Mouse (Mus musculus) gastrocnemius, adult 2 months (tissue): ENCODE measurements at regions not wholly inside any gene's neighbourhood (a gene's known extent, or its start where the extent isn't known, plus 50 kb on each side); places are given as distances from the start of the nearest gene placed in this dataset.

ENCODE experiments used
- DNase-seq: peaks from one replicate; pipeline ENCODE4 v3.0.0; 2022
- H3K27ac ChIP-seq: fragments of 200-600 bp; 2 replicates; pipeline ENCODE4 v1.8.1; 2022; ENCODE audit warnings: mild to moderate bottlenecking
- H3K4me3 ChIP-seq: fragments of 200-600 bp; 2 replicates; pipeline ENCODE4 v1.8.1; 2022; ENCODE audit warnings: mild to moderate bottlenecking, moderate library complexity
- CTCF ChIP-seq: fragments of 200-600 bp; IDR thresholded peaks from 2 replicates; pipeline ENCODE4 v1.8.1; 2022; ENCODE audit warnings: antibody characterized with exemption, mild to moderate bottlenecking, moderate library complexity
- intact Hi-C: fragments of 180-260 bp; cut with DNase I; formaldehyde crosslinking; loops from one replicate; pipeline ENCODE4 v1.15.1; 2025

DNA sequence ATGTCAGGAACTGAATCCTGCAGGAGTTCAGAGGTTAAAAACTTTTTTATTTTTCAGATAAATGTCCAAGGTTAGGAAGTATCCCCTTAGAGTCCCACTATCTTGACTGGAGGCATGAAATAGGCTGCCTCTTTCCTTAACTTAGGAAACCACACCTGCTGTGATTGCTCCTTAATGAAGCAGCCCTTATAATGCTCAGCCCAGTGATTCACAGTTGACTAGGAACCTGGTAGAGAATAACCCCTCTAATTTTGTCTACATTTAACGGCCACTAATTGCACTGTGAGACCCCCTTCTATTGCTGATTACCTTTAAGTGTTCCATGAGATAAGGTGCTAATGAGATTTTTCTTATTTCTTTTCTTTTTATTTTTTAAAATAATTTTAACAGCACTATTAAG is 918.4 kb upstream of the Celf2 start:
- DNase-seq: no peak
- intact Hi-C loops: no loop called here
- no peak overlapping the region for H3K27ac ChIP-seq
- no peak overlapping the region for H3K4me3 ChIP-seq
- TF ChIP-seq CTCF: no peak

DNA sequence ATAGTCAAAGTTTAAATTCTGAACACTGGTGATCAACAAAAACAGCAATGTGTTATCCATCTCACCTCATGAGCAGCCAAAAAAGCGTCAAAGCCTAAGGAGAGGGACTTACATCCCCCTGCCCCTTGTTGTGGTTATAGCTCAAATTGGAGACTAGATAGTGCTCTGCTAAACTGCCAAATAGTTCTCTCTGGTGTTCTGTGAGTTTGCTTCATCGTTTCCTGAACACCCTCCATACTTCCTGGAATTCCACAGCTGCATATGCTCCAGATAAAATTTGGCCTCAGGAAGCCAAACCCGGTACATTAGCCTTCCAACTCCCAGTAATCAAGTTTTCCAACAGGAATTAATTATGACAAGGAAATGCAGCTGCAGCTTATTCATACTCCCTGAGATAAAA is 906.6 kb upstream of the Celf2 start:
- no peak for TF ChIP-seq CTCF
- DNase-seq: no peak

DNA sequence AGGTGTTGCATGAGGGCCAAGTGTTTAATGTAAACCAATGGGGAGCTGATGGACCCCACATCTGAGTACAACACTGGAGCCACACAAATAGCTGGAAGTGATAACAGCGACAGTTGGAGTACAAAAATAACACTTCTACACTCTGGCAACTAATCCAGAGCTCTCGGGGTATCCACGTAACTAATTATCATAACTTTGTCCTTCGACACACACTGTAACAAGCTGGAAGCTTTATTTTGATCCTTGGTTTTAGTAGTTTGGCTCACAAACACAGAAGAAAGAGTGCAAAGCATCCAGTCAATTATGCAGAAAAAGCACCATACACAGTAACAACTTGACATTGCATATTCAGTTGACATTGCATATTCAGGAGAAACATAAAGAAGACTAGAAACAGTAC is 884.8 kb upstream of the Celf2 start:
- no peak for DNase-seq
- H3K4me3 ChIP-seq: no peak overlapping the region
- H3K27ac ChIP-seq: no peak overlapping the region
- TF ChIP-seq CTCF: no peak
- intact Hi-C loops: no loop called here

More for the DNA sequence above, 906.6 kb upstream of the Celf2 start:
- Histone ChIP-seq H3K4me3 (no peak overlapping the region), H3K27ac (no peak overlapping the region)
- intact Hi-C loops: no loop called here

DNA sequence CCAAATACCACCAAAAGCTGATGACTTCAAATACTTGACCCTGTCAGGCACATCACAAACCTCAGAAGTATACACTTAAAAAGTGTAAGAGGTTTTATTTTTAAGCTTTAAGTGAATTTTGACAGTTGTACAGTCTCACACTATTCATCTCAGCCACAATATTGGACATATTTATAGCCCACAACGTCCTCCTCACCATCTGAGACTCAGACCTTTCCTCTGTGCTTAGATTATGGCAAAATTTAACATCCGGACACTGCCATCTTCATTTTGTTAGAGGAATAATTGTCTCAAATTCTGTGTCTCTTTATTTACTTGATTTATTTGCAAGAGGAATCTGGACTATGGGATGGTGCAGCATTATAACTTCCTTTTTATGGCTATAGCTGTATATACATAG is 880.2 kb upstream of the Celf2 start:
- intact Hi-C loops: no loop called here

DNA sequence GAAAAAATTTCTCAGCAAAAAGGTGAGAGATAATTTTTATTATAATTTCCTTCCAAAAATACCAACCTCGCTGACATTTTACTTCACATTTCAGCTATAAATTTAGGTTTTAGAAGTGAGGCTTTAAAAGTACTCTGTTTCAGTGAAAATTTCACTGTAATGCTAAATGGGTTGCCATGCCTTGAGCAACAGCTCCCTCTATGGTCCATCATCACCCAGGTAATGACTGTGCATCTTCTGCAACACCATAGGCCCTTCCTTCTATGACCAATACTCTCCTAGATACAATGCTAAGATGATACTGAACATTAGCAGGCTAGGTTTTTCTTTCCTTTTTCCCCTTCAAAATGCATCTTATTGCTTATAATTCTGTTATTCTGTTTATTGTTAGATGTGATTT is 870.9 kb upstream of the Celf2 start:
- no peak overlapping the region for H3K27ac ChIP-seq
- H3K4me3 ChIP-seq: no peak overlapping the region
- intact Hi-C loops: no loop called here
- no peak for DNase-seq
- TF ChIP-seq CTCF: peak; percentile 58

More for the DNA sequence above, 880.2 kb upstream of the Celf2 start:
- TF ChIP-seq CTCF: no peak
- Histone ChIP-seq H3K27ac (no peak overlapping the region), H3K4me3 (no peak overlapping the region)
- no peak for DNase-seq

DNA sequence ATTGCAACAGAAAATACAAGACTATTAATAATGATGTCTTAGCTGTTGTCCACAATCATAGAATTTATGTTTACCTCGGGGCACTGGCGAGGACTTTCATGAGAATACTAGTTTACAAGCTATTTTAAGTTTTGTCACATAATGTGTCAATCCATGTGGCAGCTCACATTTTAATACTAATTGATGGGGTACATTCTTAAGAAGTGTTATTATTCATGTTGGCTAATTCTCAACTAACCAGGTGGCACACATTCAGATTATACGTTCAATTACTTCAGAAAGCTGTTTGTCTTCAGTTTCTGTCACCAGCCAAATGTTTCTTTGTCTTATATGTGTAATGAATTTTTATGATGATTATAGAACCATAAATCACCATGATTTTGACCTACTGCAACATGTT is 870.2 kb upstream of the Celf2 start:
- no peak for TF ChIP-seq CTCF
- no peak overlapping the region for H3K4me3 ChIP-seq
- no peak overlapping the region for H3K27ac ChIP-seq
- intact Hi-C loops: no loop called here
- no peak for DNase-seq

DNA sequence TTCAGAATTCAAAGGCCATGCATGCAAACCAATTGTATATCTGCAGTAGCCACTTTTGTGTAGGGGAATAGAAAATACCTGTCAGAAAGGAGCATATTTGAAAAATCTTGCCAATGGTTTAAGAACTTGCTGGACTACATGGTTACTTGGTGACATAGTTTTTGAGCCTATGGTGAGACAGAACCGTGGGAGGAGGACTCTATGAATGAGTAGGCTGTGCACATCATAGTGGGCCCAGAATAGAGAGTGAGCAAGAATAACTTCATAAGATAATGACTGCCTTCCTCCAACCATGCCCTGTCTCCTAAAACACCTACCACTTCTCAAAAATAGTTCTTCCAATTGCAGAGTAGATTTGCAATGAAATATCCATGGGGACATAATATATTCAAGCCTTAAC is 838.5 kb upstream of the Celf2 start:
- intact Hi-C loops: no loop called here
- H3K4me3 ChIP-seq: no peak overlapping the region
- no peak for TF ChIP-seq CTCF
- H3K27ac ChIP-seq: no peak overlapping the region
- DNase-seq: no peak

DNA sequence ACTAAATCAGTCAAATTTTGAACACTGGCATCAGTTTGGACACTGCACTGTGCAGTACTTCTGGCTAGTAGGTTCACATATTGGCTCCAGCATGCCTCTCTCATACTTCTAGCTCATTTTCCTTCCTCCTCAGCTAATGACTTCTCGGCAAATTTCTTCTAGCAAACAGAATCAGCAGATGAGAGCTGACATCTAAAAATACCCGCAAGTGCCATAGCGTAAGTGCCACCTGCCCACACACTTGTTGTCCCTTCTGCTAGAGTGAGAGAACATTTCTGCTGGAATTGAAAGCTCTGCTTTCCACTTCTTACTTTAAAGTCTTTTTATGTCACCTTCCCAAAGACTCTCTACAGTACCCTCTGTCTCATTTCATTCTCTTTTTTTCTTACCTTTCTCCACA is 835.4 kb upstream of the Celf2 start:
- no peak for DNase-seq
- no peak overlapping the region for H3K27ac ChIP-seq
- TF ChIP-seq CTCF: no peak
- no peak overlapping the region for H3K4me3 ChIP-seq
- intact Hi-C loops: no loop called here

DNA sequence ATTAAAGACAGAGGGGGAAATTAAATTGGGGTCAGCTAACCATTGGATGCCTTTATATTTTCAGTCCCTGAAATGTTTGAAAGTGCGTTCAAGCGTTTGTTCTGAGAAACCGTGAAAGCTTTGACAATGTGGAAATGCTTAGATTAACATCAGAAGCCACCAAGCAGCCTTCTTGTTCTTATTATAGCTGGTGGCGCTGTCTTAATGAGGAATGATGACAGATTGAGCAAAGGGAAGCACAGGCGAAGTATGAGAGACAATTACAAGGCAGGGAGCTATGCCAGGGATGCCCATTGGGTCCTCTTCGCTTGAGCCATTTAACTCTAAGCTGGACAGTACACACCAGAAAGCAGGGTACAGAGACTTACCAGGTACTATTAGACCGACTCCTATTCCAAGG is 828.9 kb upstream of the Celf2 start:
- H3K4me3 ChIP-seq: no peak overlapping the region
- intact Hi-C loops: no loop called here
- H3K27ac ChIP-seq: no peak overlapping the region
- DNase-seq: no peak
- no peak for TF ChIP-seq CTCF

DNA sequence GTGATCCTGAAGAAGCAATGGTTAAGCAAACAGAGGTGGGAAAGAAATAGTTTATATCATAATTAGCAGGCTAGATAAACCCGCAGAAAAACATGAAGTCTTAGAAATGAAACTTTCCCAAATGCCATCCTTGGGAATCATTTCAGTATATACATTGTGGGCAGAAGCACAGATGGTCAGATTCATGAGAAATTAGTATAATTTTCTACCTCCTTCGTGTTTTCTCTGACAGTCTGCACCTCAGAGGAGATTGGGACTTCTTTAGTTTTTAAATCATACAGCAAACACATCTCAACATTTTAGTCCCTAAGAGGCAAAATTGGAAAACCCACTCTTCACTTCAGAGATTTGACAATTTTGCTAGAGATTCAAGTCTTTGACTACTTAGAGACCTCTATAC is 786.6 kb upstream of the Celf2 start:
- intact Hi-C loops: no loop called here
- no peak for TF ChIP-seq CTCF
- no peak for DNase-seq
- no peak overlapping the region for H3K4me3 ChIP-seq
- H3K27ac ChIP-seq: no peak overlapping the region

DNA sequence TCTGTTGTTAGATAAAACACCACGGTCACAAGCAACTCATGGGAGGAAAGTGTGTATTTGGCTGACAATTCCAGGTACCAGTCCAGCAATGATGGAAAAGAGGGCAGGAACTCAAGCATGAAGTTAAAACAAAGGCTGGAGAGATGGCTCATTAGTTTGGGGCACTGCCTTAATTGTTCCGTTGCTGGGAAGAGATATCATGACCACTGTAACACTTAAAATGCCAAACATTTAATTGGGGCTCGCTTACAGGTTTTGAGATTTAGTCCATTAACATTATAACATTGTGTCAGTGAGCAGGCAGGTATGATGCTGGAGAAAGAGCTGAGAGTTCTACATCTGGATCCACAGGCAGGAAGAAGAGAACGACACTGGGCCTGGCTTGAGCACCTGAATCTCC is 782.0 kb upstream of the Celf2 start:
- no peak for DNase-seq
- no peak for TF ChIP-seq CTCF
- intact Hi-C loops: no loop called here
- Histone ChIP-seq H3K27ac (no peak overlapping the region), H3K4me3 (no peak overlapping the region)

DNA sequence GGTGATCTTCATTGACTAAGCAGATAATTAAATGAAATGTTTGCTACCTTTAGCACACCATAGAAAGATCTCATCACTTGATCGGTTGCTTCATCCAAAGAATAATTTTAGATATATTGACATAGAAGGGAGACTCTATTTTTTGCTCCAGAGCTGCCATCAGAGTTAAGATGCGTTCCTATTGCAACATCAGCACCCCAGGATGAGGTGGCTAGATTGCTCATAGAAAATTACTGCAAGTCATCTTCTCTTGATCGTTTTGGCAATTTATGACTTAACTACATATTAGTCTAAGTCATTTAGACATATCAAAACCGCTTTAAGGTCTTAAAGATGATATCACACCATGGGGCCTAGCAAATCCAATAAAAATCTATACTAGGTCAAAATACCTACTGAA is 778.0 kb upstream of the Celf2 start:
- Histone ChIP-seq H3K27ac (no peak overlapping the region), H3K4me3 (no peak overlapping the region)
- intact Hi-C loops: no loop called here
- TF ChIP-seq CTCF: no peak
- DNase-seq: no peak

DNA sequence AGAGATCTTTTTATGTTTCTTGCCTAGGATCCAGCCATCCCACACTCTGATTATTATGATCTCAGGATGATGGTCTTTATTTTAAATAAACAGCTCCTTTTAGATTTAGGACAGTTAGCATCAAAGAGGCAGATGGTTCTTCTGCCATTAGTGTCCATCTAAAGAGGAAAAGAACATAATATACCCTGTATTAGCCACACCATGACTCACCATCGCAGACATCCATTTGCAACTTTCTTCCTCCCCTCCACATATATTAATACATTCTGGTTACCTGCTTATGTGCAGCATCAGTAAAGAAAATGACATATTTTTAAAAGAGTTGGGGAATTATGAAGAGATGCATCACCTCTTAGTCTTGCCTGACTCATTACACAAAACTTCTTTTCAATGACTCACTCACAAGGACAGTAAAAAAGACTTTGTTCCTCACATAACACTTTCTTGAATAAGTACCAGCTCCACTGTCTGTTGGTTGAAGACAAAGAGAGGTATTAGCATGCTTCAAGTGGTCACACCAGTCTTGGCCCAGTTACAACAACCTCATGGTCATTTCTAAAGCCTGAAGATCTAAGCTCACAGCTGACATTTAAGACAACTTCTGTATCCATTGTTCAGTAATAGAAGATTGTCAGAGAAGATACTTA is 766.9 kb upstream of the Celf2 start:
- no peak overlapping the region for H3K27ac ChIP-seq
- no peak for TF ChIP-seq CTCF
- intact Hi-C loops: no loop called here
- no peak for DNase-seq
- H3K4me3 ChIP-seq: no peak overlapping the region
